Mouse (Mus musculus) c-Kit-positive CD71-negative TER-119-negative erythroid progenitor cells, embryonic 14.5 days (primary cell): ENCODE measurements around the gene Mettl24.

Source experiments
- DNase-seq: peaks from one replicate; pipeline ENCODE4 v3.0.0-alpha.2; 2013; ENCODE audit warnings: low read depth

The Mettl24 gene

DNA sequence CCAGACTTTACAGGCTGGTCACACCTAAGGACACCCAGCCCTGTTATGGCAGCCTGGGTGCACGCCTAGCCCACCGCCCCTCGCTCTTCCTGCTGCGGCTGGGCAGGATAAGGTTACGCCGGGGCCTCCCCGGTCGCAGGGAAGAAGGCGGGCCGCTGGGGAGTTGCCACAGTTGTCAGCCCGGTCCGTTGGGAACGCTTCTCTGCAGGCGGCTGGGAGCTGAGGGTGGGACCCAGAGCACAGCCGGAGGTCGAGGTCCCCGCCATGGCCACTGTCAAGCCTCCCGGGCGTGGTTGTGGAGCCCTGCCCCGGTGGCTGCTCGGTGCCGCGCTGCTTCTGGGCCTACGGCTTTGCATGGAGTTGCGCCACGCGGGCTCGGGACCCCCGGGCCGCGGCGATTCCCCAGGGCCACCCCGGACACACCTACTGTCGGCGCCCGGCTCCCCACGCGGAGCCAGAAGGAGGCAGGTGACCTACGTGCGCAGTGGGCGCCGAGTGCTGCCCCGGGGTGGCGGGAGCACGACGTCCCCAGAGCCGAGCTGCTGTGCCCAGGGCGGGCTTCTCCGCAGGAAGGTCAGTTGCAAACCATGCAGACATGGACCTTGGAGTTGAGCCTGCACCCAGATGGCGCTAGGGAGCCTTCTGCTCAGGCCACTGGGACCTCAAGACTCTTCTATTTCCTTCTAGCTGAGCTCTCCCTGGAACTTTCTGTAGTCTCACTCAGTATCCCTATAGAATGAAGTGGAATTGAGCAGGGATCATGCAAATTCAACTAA lies at the start of gene Mettl24:
Gene Mettl24, plus strand, starts transcription at position 191 of the 776 bp plus-strand sequence.
- no peak for DNase-seq

GRCm38 (mm10) chr10:40637331-40637730 lies 45.8 kb upstream of the Mettl24 start:
- DNase-seq: no peak

GRCm38 (mm10) chr10:40638276-40638675 lies 44.8 kb upstream of the Mettl24 start:
- DNase-seq: no peak

- DNase-seq: no peak
These were observed 44.0 kb upstream of the Mettl24 start for GRCm38 (mm10) chr10:40638823-40639819.

DNA sequence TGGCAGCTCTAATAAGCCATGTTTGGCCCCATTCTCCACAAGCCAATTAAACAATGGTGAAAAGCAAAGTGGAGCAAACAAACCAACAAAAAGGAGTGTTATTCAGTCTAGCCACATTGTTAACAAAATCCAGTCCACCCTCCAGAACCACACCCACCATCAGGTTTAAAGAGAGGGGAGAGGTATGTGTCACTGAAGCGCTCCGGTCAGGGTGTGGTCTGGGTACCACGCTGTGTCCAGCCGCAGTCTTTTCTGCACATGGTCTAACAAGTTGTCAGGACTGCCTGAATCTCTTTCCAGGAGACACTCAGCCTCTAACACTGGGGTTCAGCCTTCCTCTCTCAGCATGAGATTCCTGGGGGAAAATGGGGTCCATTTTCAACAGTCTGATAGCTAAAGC lies 42.7 kb upstream of the Mettl24 start:
- no peak for DNase-seq

- DNase-seq: no peak
These were observed 41.2 kb upstream of the Mettl24 start for GRCm38 (mm10) chr10:40641901-40642300.

DNA sequence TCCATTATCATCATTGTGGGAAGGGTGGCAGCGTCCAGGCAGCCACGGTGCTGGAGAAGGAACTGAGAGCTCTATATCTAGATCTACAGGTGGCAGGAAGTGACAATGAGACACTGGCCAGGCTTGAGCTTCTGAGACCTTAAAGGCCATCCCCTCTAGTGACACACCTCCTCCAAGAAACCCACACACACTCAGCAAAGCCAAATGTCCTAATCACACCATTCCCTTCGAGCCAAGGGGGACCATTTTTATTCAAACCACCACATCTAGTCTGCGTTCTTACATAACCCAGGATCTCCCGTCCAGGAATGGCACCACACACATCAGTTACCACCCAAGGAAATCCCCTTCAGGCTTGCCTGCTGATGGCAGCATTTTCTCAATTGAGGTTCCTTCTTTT lies 40.0 kb upstream of the Mettl24 start:
- no peak for DNase-seq

DNA sequence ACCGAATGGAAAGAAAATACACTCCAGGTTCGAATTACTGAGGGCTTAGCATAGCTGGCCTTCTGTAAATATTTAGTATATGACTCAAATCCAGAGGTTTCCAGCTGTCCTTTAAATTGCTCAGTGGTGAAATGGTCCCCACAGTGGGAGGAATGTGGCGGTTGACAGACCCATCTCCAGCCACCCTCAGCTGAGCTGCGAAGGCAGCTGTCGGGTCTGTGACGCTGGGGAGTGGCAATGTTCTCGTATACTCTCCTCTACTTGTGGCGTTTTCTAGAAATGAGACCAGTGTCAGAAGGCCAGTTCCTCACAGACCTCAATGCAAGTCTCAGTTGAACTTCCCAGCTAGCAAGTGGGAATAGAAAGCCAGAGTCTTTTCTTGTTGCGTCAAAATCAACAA lies 38.6 kb upstream of the Mettl24 start:
- no peak for DNase-seq

DNA sequence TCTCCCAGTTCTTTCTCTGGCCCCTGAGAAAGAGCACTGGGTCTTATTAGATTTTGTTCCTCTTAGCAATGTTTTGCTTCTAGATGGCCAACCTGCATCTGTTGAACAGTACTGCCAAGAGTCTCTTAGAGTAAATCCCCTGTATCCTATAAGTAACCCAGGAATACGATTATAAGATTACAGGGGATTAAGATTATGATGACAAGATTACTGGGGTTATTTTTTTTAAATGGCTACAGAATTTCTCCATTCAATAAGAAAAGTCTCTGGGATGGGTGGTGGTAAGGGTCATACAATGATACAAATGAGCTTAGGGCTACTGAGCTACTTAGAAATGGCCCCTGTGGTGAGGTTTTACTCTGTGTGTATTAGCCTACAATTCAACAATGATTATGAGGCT lies 37.7 kb upstream of the Mettl24 start:
- DNase-seq: no peak

DNA sequence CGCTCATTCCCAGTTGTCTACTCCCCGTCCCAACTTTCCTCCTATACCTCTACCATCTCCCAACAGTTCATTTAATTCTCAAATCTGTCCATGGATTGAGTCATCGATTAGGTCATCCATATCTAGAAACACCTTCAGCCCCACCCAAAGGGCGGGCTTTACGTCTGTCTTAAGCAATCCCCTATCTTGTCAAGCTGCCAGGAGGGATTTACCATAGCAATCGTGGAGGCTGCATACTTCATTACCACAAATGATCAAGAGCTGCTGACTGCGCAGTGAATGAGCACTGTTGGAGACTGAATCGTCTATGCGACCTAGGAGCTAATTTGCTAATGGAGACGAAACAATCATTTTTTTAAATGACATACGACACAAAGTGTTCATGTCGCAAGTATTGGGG lies 34.3 kb upstream of the Mettl24 start:
- DNase-seq: no peak

GRCm38 (mm10) chr10:40649634-40650033 lies 33.4 kb upstream of the Mettl24 start:
- DNase-seq: peak; percentile 8

- DNase-seq: no peak
These were observed 31.4 kb upstream of the Mettl24 start for GRCm38 (mm10) chr10:40651676-40652075.

DNA sequence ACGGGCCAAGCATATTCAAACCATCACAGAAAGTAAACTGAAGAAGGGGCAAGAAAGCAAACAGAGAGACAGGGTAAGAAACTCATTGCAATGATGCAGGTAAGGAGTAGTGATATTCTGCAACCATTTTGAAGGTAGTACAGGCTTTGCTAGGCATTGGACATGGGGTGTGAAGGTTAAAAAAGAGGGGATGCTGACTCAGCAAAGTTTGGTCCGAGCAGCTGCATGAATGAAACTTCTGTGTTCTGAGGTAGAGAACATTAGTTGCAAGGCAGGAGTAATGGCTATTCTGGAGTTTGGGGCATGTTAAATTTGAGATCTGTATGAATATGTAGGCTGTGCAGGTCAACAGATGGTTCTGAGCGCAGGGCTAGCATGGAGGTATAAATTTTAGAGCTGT lies 17.8 kb upstream of the Mettl24 start:
- no peak for DNase-seq

DNA sequence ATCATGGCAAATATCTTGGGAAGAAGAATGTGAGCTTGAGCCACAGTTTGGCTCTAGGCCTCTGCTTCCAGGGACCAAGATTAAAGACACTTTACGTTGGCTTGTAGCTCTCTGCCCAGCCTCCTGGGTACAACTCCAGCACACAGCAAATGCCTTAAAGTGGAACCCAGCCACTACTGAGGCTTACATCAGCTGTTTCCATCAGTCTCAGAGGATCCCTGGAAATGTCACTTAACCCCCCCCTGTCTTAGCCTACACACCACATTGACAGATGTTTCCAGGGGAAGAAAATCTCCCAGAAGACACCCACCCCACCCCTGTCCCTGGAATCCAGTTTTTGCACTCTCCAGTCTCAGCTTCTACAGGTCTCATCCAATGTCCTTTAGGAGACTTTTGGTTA lies 16.1 kb upstream of the Mettl24 start:
- DNase-seq: no peak

DNA sequence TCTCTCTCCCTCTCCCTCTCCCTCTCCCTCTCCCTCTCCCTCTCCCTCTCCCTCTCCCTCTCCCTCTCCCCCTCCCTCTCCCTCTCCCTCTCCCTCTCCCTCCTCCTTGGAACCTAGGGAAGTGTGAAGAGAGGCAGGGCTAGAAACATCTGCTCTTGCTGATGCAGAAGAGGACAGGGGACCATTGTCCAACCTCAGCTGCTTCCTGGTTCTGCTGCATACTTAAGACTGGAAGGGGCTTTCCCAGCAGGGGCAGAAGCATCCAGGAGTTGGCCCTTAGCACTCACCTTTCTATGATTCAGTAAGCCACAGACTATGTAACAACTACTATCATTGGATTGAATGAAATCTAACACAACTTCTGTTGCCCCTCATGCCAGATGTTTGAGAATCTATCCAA lies 14.4 kb upstream of the Mettl24 start:
- no peak for DNase-seq

GRCm38 (mm10) chr10:40672587-40673296 lies 10.3 kb upstream of the Mettl24 start:
- no peak for DNase-seq

GRCm38 (mm10) chr10:40673297-40673665 lies 9.8 kb upstream of the Mettl24 start:
- no peak for DNase-seq

- no peak for DNase-seq
These were observed 8.9 kb upstream of the Mettl24 start for GRCm38 (mm10) chr10:40674151-40674550.

GRCm38 (mm10) chr10:40675921-40676320 lies 7.2 kb upstream of the Mettl24 start:
- no peak for DNase-seq

DNA sequence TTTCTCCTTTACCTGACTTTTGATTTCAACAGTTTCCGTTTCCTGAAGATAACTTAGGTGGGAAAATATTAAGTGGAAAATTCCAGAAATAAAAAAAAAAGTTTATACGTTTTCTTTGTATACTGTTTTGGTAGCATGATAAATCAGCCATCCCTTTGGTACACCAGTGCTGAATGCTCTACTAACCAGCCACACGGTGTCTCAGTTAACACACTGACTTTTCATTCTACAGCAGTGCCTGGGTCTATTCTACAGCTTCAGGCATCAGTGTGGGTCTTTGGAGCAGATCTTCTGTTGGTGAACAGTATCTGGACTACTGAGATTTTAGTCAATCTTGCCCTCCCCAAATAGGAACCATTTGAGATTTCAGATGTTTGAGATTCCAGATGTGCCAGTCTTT lies 4.6 kb upstream of the Mettl24 start:
- no peak for DNase-seq

- DNase-seq: no peak
These were observed 612 bp upstream of the Mettl24 start for GRCm38 (mm10) chr10:40682470-40682869.

DNA sequence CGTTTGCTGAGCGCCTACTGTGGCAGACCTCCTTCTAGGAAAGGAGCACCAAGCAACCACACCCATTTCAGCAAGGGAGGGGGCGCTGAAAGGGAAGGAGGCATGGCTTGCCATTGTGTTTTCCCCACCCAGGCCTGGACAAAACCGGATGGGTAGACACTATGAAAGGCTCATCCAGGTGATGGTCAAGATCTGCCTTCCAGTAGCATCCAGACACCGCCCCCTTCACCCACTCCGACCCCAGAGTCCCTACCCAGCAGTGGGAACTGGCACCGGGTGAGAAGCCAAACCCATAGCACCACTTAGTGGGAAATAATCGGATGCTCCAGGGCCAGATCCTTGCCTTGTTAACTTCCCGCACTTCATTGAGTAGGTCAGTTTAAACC lies 779 bp downstream of the Mettl24 start:
- DNase-seq: no peak
